Mouse (Mus musculus) C2C12 (cell line): ENCODE measurements around the gene Fbxo17. TPM values are rescaled to one million over a fixed set of nuclear protein-coding genes. Genes with fewer than 3 reads are reported as not detected.

Experiments
- H3K27me3 ChIP-seq: one replicate; pipeline ENCODE4 v1.6.1; 2011; ENCODE audit not compliant: control insufficient read depth, insufficient read depth, insufficient read length
- H3K36me3 ChIP-seq: one replicate; pipeline ENCODE4 v1.6.1; 2011; ENCODE audit not compliant: control insufficient read depth, insufficient read depth
- H3K4me3 ChIP-seq: one replicate; pipeline ENCODE4 v1.5.1; 2011; ENCODE audit warnings: mild to moderate bottlenecking, control low read depth; ENCODE audit not compliant: poor library complexity, insufficient read depth, severe bottlenecking
- H3K79me2 ChIP-seq: one replicate; pipeline ENCODE4 v1.6.1; 2011; ENCODE audit not compliant: control insufficient read depth, insufficient read depth
- H3K79me3 ChIP-seq: one replicate; pipeline ENCODE4 v1.6.1; 2011; ENCODE audit warnings: low read depth, control low read depth
- H3ac ChIP-seq: one replicate; pipeline ENCODE3; 2011; ENCODE audit warnings: low read depth; ENCODE audit not compliant: control insufficient read depth, insufficient read length
- CEBPB ChIP-seq: IDR thresholded peaks from one replicate; pipeline ENCODE4 v1.6.1; 2011; ENCODE audit warnings: low read depth, mild to moderate bottlenecking, control low read depth, moderate library complexity
- CTCF ChIP-seq: IDR thresholded peaks from one replicate; pipeline ENCODE4 v1.5.1; 2011; ENCODE audit not compliant: control insufficient read depth, insufficient read depth, insufficient read length
- FOSL1 ChIP-seq: IDR thresholded peaks from one replicate; pipeline ENCODE4 v1.8.0; 2011; ENCODE audit warnings: mild to moderate bottlenecking, low read length; ENCODE audit not compliant: poor library complexity, insufficient read depth, severe bottlenecking
- MAX ChIP-seq: IDR thresholded peaks from one replicate; pipeline ENCODE4 v1.6.1; 2011; ENCODE audit warnings: mild to moderate bottlenecking, control low read depth
- MYOD1 ChIP-seq: IDR thresholded peaks from one replicate; pipeline ENCODE4 v1.6.1; 2011; ENCODE audit warnings: low read depth; ENCODE audit not compliant: control insufficient read depth, insufficient read length
- MYOG ChIP-seq: IDR thresholded peaks from one replicate; pipeline ENCODE4 v1.6.1; 2011; ENCODE audit not compliant: control insufficient read depth, insufficient read length; ENCODE audit errors: extremely low read depth
- USF1 ChIP-seq: IDR thresholded peaks from one replicate; pipeline ENCODE4 v1.6.1; 2011; ENCODE audit warnings: low read depth, mild to moderate bottlenecking, control low read depth, moderate library complexity
- polyA plus RNA-seq: library from polyadenylated mRNA; unstranded; fragments of >200 nt; fragmentation: generic; extraction: Trizol; gene quantifications from one replicate; pipeline ENCODE4 v1.2.1, GENCODE M21; 2012; ENCODE audit warnings: missing spikeins

Fbxo17 gene
- polyA plus RNA-seq, 1 experiment: 9.8 TPM

GRCm38 (mm10) chr7:28771867-28772266, 55.3 kb downstream of the Fbxo17 start:
- Histone ChIP-seq H3K4me3 (no peak overlapping the region), H3K79me2 (peaks cover 14% of the 10 kb centered on the region), H3K36me3 (no peaks in the 10 kb centered on the region), H3K79me3 (no peaks in the 10 kb centered on the region), H3K27me3 (no peaks in the 10 kb centered on the region), H3ac (no peak overlapping the region)
- TF ChIP-seq MAX (no peak), CEBPB (no peak), MYOG (no peak), MYOD1 (no peak), USF1 (no peak), FOSL1 (no peak), CTCF (no peak)

GRCm38 (mm10) chr7:28773163-28773562, 56.6 kb downstream of the Fbxo17 start:
- H3K4me3 ChIP-seq: no peak overlapping the region
- H3K79me3 ChIP-seq: no peaks in the 10 kb centered on the region
- H3K36me3 ChIP-seq: no peaks in the 10 kb centered on the region
- no peak overlapping the region for H3ac ChIP-seq
- no peaks in the 10 kb centered on the region for H3K27me3 ChIP-seq
- peaks cover 1% of the 10 kb centered on the region for H3K79me2 ChIP-seq
- no peak for TF ChIP-seq CTCF
- TF ChIP-seq FOSL1: no peak
- no peak for TF ChIP-seq MYOD1
- no peak for TF ChIP-seq MAX
- no peak for TF ChIP-seq CEBPB
- no peak for TF ChIP-seq USF1
- TF ChIP-seq MYOG: no peak

- no peak overlapping the region for H3K4me3 ChIP-seq
- H3K36me3 ChIP-seq: no peaks in the 10 kb centered on the region
- no peaks in the 10 kb centered on the region for H3K79me3 ChIP-seq
- no peaks in the 10 kb centered on the region for H3K79me2 ChIP-seq
- H3K27me3 ChIP-seq: no peaks in the 10 kb centered on the region
- H3ac ChIP-seq: no peak overlapping the region
- TF ChIP-seq FOSL1: no peak
- no peak for TF ChIP-seq CEBPB
- TF ChIP-seq CTCF: no peak
- no peak for TF ChIP-seq MYOD1
- no peak for TF ChIP-seq MYOG
- no peak for TF ChIP-seq USF1
- no peak for TF ChIP-seq MAX
Measured at GRCm38 (mm10) chr7:28774164-28774563, 57.6 kb downstream of the Fbxo17 start.

- no peak for TF ChIP-seq CEBPB
- no peak overlapping the region for H3K4me3 ChIP-seq
- H3K27me3 ChIP-seq: no peaks in the 10 kb centered on the region
- H3K79me2 ChIP-seq: no peaks in the 10 kb centered on the region
- no peaks in the 10 kb centered on the region for H3K36me3 ChIP-seq
- H3ac ChIP-seq: no peak overlapping the region
- no peaks in the 10 kb centered on the region for H3K79me3 ChIP-seq
Measured at GRCm38 (mm10) chr7:28775129-28775528, 58.5 kb downstream of the Fbxo17 start.

- H3K79me3 ChIP-seq: no peaks in the 10 kb centered on the region
- no peaks in the 10 kb centered on the region for H3K27me3 ChIP-seq
- H3ac ChIP-seq: no peak overlapping the region
- no peaks in the 10 kb centered on the region for H3K79me2 ChIP-seq
- no peak for TF ChIP-seq CEBPB
- TF ChIP-seq USF1: no peak
- no peak for TF ChIP-seq MAX
- no peak for TF ChIP-seq MYOD1
- TF ChIP-seq CTCF: no peak
- TF ChIP-seq FOSL1: no peak
- no peak for TF ChIP-seq MYOG
- H3K36me3 ChIP-seq: no peaks in the 10 kb centered on the region
- H3K4me3 ChIP-seq: no peak overlapping the region
Measured at GRCm38 (mm10) chr7:28778825-28779224, 62.2 kb downstream of the Fbxo17 start.

- Histone ChIP-seq H3ac (no peak overlapping the region), H3K36me3 (no peaks in the 10 kb centered on the region)
- TF ChIP-seq FOSL1 (no peak), CTCF (peak; percentile 13)
Measured at GRCm38 (mm10) chr7:28780067-28780658, 63.6 kb downstream of the Fbxo17 start.

More at GRCm38 (mm10) chr7:28780067-28780658, 63.6 kb downstream of the Fbxo17 start:
- Histone ChIP-seq H3K27me3 (no peaks in the 10 kb centered on the region), H3K4me3 (no peak overlapping the region), H3K79me2 (no peaks in the 10 kb centered on the region), H3K79me3 (no peaks in the 10 kb centered on the region)
